Mouse (Mus musculus) liver, postnatal 0 days (tissue): ENCODE measurements around the gene Supt3. TPM values are rescaled to one million over a fixed set of nuclear protein-coding genes. Genes with fewer than 3 reads are reported as not detected.

Experiments used
- ATAC-seq: fragments of 200-750 bp; cut with Nextera tagmentation; 2 replicates; pipeline ENCODE4 v1.8.0; 2017; ENCODE audit warnings: mild to moderate bottlenecking, moderate library complexity
- DNase-seq: peaks from one replicate; pipeline ENCODE4 v3.0.0-alpha.2; 2016
- H3K27ac ChIP-seq: fragments of 300-500 bp; sonication (generic); 2 replicates; pipeline ENCODE4 v1.5.1; 2014; ENCODE audit warnings: antibody characterized with exemption, moderate library complexity, mild to moderate bottlenecking, low read depth
- H3K27me3 ChIP-seq: fragments of 300-500 bp; sonication (generic); 2 replicates; pipeline ENCODE4 v1.6.1; 2014; ENCODE audit warnings: low read length, control low read depth, mixed read lengths; ENCODE audit not compliant: insufficient read depth
- H3K36me3 ChIP-seq: fragments of 300-500 bp; sonication (generic); replicated peaks from 2 replicates; pipeline ENCODE4 v1.6.1; 2014; ENCODE audit warnings: mild to moderate bottlenecking, control low read depth, low read length, moderate library complexity, mixed read lengths; ENCODE audit not compliant: insufficient read depth
- H3K4me1 ChIP-seq: fragments of 300-500 bp; sonication (generic); 2 replicates; pipeline ENCODE4 v1.6.1; 2014; ENCODE audit warnings: antibody characterized with exemption, mild to moderate bottlenecking, control low read depth; ENCODE audit not compliant: insufficient read depth
- H3K4me2 ChIP-seq: fragments of 300-500 bp; sonication (generic); 2 replicates; pipeline ENCODE4 v1.6.1; 2014; ENCODE audit warnings: low read depth, mild to moderate bottlenecking, low read length, moderate library complexity, mixed read lengths
- H3K4me3 ChIP-seq: fragments of 300-500 bp; sonication (generic); 2 replicates; pipeline ENCODE4 v1.5.1; 2014; ENCODE audit warnings: low read depth, low read length
- H3K9ac ChIP-seq: fragments of 300-500 bp; sonication (generic); replicated peaks from 2 replicates; pipeline ENCODE4 v1.6.1; 2014; ENCODE audit warnings: mild to moderate bottlenecking, moderate library complexity
- H3K9me3 ChIP-seq: fragments of 300-500 bp; sonication (generic); 2 replicates; pipeline ENCODE4 v1.6.1; 2016; ENCODE audit warnings: mild to moderate bottlenecking, control low read depth, low read length, mixed read lengths
- CTCF ChIP-seq: sonication (generic); IDR thresholded peaks from 2 replicates; pipeline ENCODE4 v1.5.1; 2016; ENCODE audit warnings: antibody characterized with exemption, low read depth
- EP300 ChIP-seq: IDR thresholded peaks from 2 replicates; pipeline ENCODE4 v1.6.1; 2016; ENCODE audit warnings: antibody characterized with exemption, low read depth, mild to moderate bottlenecking
- WGBS: fragments of 180-500 bp; shearing (Covaris S2); extraction: QIAGEN DNeasy Blood & Tissue Kit; methylation state at CpG from one replicate; pipeline ENCODE4 v1.1.7; 2014; ENCODE audit not compliant: insufficient replicate concordance; 5-methylcytosine and 5-hydroxymethylcytosine counted together
- polyA plus RNA-seq: library from polyadenylated mRNA; unstranded; fragments of >200 nt; fragmentation: Nextera tagmentation; extraction: Ambion mirVana; gene quantifications from 2 replicates; pipeline ENCODE4 v1.2.1, GENCODE M21; 2015

Supt3 gene
- polyA plus RNA-seq, 1 experiment from 2014 or later: 5.0 TPM

DNA sequence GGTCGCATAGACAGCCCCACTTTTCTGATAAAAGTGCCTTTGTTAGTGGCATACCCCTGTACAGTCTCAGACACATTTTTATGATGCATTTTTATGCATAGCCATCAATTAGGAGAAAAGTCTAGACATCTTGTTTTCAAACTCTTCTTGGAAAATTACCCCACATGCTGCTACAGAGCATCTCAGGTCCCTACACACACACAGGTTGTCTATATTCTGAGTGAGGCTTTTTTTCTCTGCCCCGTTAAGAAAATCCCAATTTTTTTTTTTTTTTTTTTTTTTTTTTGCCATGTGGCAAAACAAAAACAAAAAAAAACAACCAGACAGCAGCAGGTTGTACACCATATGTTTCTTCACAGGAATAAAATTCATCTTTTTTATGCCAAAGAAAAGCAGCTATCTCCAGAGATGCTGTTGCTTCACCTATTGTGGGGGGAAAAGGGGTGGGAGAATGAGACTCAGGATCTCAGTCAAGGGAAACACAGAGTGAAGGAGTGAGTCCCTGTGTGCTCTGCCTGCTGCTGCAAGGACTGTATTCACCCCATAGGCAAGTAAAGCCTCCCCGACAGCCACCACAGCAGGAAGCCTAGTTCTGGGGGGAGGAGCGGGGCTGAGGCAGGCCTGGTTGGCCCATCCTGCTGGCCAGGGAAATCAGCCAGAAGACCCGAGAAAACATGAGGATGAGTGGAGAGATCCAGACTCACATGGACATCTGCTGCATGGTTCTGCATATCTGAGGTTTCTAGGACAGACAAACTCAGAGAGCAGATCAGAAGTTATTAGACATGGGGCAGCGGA, 281.8 kb downstream of the Supt3 start:
- WGBS: 72% methylated on average over 6 of the region's 6 CpGs
- no peak for ATAC-seq
- DNase-seq: no peak

DNA sequence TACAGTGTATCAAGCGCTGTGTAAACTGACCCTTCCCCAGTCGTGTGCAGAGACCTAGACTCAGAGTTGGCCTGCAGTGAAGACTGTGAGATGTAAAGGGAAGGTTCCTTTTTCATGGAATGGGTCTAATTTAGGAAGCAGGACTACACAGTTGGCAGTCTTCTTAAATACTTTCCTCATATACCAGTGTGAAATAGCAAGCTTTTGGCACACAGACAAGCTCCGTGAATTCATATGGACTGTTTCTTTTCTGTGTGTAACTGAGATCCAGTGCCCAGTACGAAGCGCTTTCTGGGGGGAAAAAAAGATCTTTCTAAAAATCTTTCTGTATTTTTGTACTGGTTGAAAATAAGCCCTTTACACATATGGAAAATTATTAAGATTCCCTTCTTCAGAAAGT, 286.8 kb downstream of the Supt3 start:
- H3K9me3 ChIP-seq: no peaks in the 10 kb centered on the region
- H3K27me3 ChIP-seq: no peaks in the 10 kb centered on the region
- H3K4me3 ChIP-seq: no peak overlapping the region
- H3K36me3 ChIP-seq: no peaks in the 10 kb centered on the region
- H3K4me2 ChIP-seq: no peak overlapping the region
- no peak for TF ChIP-seq EP300
- TF ChIP-seq CTCF: no peak
- DNase-seq: no peak
- ATAC-seq: no peak
- H3K4me1 ChIP-seq: no peaks in the 10 kb centered on the region; the same call in 1 of the 2 replicates
- no peak overlapping the region for H3K9ac ChIP-seq
- 85% methylated on average over 5 of the region's 5 CpGs for WGBS
- no peak overlapping the region for H3K27ac ChIP-seq

More for the DNA sequence above, 281.8 kb downstream of the Supt3 start:
- no peaks in the 10 kb centered on the region for H3K4me1 ChIP-seq
- no peak overlapping the region for H3K9ac ChIP-seq
- no peaks in the 10 kb centered on the region for H3K27me3 ChIP-seq
- no peaks in the 10 kb centered on the region for H3K9me3 ChIP-seq
- no peak overlapping the region for H3K27ac ChIP-seq
- no peak overlapping the region for H3K4me2 ChIP-seq
- no peak overlapping the region for H3K4me3 ChIP-seq
- TF ChIP-seq CTCF: no peak
- TF ChIP-seq EP300: no peak
- no peaks in the 10 kb centered on the region for H3K36me3 ChIP-seq

DNA sequence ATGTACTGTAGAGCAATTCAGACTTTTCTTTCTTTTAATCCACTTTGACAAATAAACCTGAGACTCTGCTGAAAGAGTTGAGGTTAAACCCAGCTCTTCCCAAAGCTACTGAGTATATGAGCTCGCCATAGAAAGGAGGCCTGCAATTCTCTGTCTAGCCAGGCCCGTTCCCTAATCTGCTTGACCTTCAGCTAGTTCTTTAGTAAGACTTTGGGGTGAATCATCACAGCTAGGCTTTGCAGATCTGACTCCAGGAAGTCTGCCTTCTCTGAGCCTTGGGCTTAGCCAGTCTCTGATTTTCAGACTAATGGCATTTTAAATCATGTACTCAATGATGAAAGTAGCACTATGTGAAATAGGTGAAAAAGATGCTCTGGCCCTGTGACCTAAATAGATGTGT, 288.5 kb downstream of the Supt3 start:
- H3K36me3 ChIP-seq: no peaks in the 10 kb centered on the region
- no peak for TF ChIP-seq CTCF
- TF ChIP-seq EP300: no peak
- H3K4me3 ChIP-seq: no peak overlapping the region
- H3K27ac ChIP-seq: no peak overlapping the region
- 71% methylated on average over 2 of the region's 2 CpGs for WGBS
- no peak for DNase-seq
- H3K9ac ChIP-seq: no peak overlapping the region
- no peaks in the 10 kb centered on the region for H3K27me3 ChIP-seq
- no peak overlapping the region for H3K4me2 ChIP-seq
- no peaks in the 10 kb centered on the region; the same call in 1 of the 2 replicates for H3K4me1 ChIP-seq
- H3K9me3 ChIP-seq: no peaks in the 10 kb centered on the region
- no peak for ATAC-seq

DNA sequence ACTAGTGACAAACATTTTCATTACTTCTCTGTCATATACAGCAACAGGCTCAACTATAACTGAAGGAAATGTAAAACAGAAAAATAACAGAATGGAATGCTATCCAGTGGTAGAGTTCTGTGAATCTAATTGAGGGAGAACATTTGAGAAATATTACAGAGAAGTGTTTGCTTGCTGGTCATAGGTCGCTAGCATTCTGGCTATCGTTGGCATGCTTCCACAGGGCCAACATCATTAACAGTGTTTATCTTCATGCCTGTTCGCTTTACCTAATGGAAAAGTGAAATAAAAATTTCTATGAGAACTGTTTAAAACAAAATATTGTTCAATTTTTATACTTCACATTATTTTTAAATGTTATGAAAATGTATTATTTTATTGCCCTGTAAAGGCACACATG, 290.5 kb downstream of the Supt3 start:
- H3K36me3 ChIP-seq: no peaks in the 10 kb centered on the region
- H3K4me1 ChIP-seq: no peaks in the 10 kb centered on the region; the same call in 1 of the 2 replicates
- DNase-seq (no peak), ATAC-seq (no peak)
- H3K27me3 ChIP-seq: no peaks in the 10 kb centered on the region
- WGBS: 68% methylated on average over 3 of the region's 3 CpGs
- no peak overlapping the region for H3K9ac ChIP-seq
- H3K4me2 ChIP-seq: no peak overlapping the region
- no peak for TF ChIP-seq EP300
- no peak for TF ChIP-seq CTCF
- H3K27ac ChIP-seq: no peak overlapping the region
- no peaks in the 10 kb centered on the region for H3K9me3 ChIP-seq
- no peak overlapping the region for H3K4me3 ChIP-seq

DNA sequence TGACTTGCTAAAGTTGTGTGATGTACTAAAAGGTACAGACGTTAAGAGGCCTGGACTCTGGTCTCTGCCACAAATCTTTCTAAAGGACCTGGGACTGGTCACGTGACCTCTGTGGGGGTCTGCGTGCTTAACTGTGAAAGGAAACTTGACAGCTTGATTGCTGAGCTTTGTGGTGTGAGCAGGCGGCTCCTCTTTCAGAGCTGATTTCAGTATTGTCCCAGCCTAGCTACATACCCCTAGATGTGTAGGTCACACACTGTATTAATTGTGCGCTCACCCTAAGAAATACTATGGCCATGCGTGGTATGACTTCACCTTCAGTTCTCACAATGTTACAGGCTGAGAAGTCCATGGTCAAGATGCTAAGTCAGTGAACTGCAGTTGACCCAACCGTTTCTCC, 291.4 kb downstream of the Supt3 start:
- H3K27me3 ChIP-seq: no peaks in the 10 kb centered on the region
- H3K4me1 ChIP-seq: no peaks in the 10 kb centered on the region; the same call in 1 of the 2 replicates
- no peaks in the 10 kb centered on the region for H3K9me3 ChIP-seq
- DNase-seq (no peak), ATAC-seq (no peak)
- no peak overlapping the region for H3K9ac ChIP-seq
- 73% methylated on average over 7 of the region's 7 CpGs for WGBS
- TF ChIP-seq EP300: no peak
- TF ChIP-seq CTCF: no peak
- H3K4me2 ChIP-seq: no peak overlapping the region
- H3K4me3 ChIP-seq: no peak overlapping the region
- H3K27ac ChIP-seq: no peak overlapping the region
- H3K36me3 ChIP-seq: no peaks in the 10 kb centered on the region

DNA sequence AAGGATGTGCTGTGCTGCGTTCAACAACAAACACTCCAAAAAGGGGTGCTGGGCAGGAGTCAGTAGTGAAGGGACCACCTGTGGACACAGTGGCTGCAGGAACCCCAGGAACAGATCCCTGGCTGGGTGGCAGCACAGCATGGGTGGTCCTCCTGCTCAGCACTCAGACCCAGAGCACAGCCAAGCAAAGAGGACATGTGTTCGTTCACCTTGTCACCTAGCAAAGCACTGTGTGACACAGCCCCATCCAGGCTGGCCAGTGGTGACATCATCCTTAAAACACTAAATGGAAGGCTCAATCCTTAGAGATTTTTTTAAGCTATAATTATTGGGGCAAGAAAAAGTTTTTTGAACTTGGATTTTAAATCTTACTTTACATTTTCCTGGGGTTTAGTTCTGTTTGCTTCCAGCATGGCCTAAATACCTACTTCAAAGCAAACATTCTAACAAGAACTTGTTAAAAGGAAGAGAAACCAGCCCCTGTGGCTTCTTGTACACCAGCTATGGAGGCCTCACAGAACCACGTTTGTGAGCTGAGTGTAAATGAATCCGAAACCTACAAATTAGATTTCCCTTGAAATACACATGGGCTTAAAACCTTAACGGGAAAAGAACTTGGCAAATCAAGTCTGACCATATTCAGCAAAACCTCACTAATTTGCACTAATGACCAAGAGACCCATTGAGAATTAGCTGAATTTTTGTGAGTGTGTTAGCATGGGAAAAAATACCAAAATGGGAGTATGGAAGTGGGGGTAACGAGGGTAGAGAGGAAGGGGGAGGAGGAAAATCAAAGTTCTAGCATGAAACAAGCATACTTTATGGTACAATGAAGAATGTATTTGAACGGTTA, 295.8 kb downstream of the Supt3 start:
- Histone ChIP-seq H3K9ac (no peak overlapping the region), H3K9me3 (no peaks in the 10 kb centered on the region), H3K4me1 (no peaks in the 10 kb centered on the region), H3K4me2 (no peak overlapping the region), H3K36me3 (no peaks in the 10 kb centered on the region), H3K27ac (no peak overlapping the region), H3K27me3 (no peaks in the 10 kb centered on the region), H3K4me3 (no peak overlapping the region)
- DNase-seq: no peak
- ATAC-seq: no peak
- TF ChIP-seq CTCF: no peak
- no peak for TF ChIP-seq EP300
- WGBS: 74% methylated on average over 7 of the region's 7 CpGs
